Mouse (Mus musculus) forebrain, embryonic 11.5 days (tissue): ENCODE measurements around the gene Frs2. TPM values are rescaled to one million over a fixed set of nuclear protein-coding genes. Genes with fewer than 3 reads are reported as not detected.

Experiments
- ATAC-seq: fragments of 200-750 bp; cut with Nextera tagmentation; replicated peaks from 2 replicates; pipeline ENCODE4 v1.8.0; 2017; ENCODE audit warnings: moderate TSS enrichment; ENCODE audit not compliant: low FRiP score
- DNase-seq: peaks from one replicate; pipeline ENCODE4 v3.0.0-alpha.2; 2017; ENCODE audit warnings: low spot score
- H3K27ac ChIP-seq: fragments of 300-500 bp; sonication (generic); 2 replicates; pipeline ENCODE4 v1.5.1; 2014; ENCODE audit warnings: low read depth, low read length
- H3K27me3 ChIP-seq: fragments of 300-500 bp; sonication (generic); 2 replicates; pipeline ENCODE4 v1.6.1; 2014; ENCODE audit warnings: mild to moderate bottlenecking, low read length, mixed read lengths; ENCODE audit not compliant: control insufficient read depth, insufficient read depth
- H3K36me3 ChIP-seq: fragments of 300-500 bp; sonication (generic); 2 replicates; pipeline ENCODE4 v1.6.1; 2014; ENCODE audit warnings: mild to moderate bottlenecking, low read length, moderate library complexity, mixed read lengths; ENCODE audit not compliant: control insufficient read depth, insufficient read depth
- H3K4me1 ChIP-seq: fragments of 300-500 bp; sonication (generic); replicated peaks from 2 replicates; pipeline ENCODE4 v1.6.1; 2014; ENCODE audit warnings: low read length, mixed read lengths; ENCODE audit not compliant: control insufficient read depth, insufficient read depth
- H3K4me2 ChIP-seq: fragments of 300-500 bp; sonication (generic); 2 replicates; pipeline ENCODE4 v1.6.1; 2014; ENCODE audit warnings: low read depth, mild to moderate bottlenecking, low read length, moderate library complexity, mixed read lengths; ENCODE audit not compliant: severe bottlenecking
- H3K4me3 ChIP-seq: fragments of 300-500 bp; sonication (generic); 2 replicates; pipeline ENCODE4 v1.5.1; 2014; ENCODE audit warnings: low read depth, low read length
- H3K9ac ChIP-seq: fragments of 300-500 bp; sonication (generic); 2 replicates; pipeline ENCODE4 v1.6.1; 2014; ENCODE audit warnings: low read length
- H3K9me3 ChIP-seq: fragments of 300-500 bp; sonication (generic); 2 replicates; pipeline ENCODE4 v1.6.1; 2016; ENCODE audit warnings: low read length, mixed read lengths; ENCODE audit not compliant: control insufficient read depth
- WGBS: fragments of 180-500 bp; shearing (Covaris S2); extraction: QIAGEN DNeasy Blood & Tissue Kit; methylation state at CpG from one replicate; pipeline ENCODE4 v1.1.7; 2014; 5-methylcytosine and 5-hydroxymethylcytosine counted together
- polyA plus RNA-seq: library from polyadenylated mRNA; unstranded; fragments of >200 nt; fragmentation: Nextera tagmentation; extraction: Ambion mirVana; gene quantifications from 2 replicates; pipeline ENCODE4 v1.2.1, GENCODE M21; 2014

Frs2 gene
- polyA plus RNA-seq, 1 experiment from 2014 or later, result 29.4 TPM

GRCm38 (mm10) chr10:117151241-117151640 lies 2.9 kb upstream of the Frs2 start:
- Histone ChIP-seq H3K27me3 (peaks cover 5% of the 10 kb centered on the region; the same call in 1 of the 2 replicates), H3K4me1 (peaks cover 8% of the 10 kb centered on the region; the same call in 1 of the 2 replicates), H3K9me3 (no peaks in the 10 kb centered on the region), H3K9ac (no peak overlapping the region), H3K4me3 (no peak overlapping the region), H3K27ac (no peak overlapping the region), H3K36me3 (no peaks in the 10 kb centered on the region), H3K4me2 (no peak overlapping the region)
- no peak for DNase-seq
- no peak for ATAC-seq
- 2% methylated on average over 11 of the region's 11 CpGs for WGBS

- peaks cover 5% of the 10 kb centered on the region; the same call in 1 of the 2 replicates for H3K27me3 ChIP-seq
- peaks cover 8% of the 10 kb centered on the region; the same call in 1 of the 2 replicates for H3K4me1 ChIP-seq
- ATAC-seq (no peak), DNase-seq (no peak)
- no peaks in the 10 kb centered on the region for H3K36me3 ChIP-seq
- H3K4me2 ChIP-seq, result no peak overlapping the region
- H3K9me3 ChIP-seq, result no peaks in the 10 kb centered on the region
- WGBS, result 9% methylated on average over 10 of the region's 10 CpGs
- no peak overlapping the region for H3K4me3 ChIP-seq
- H3K9ac ChIP-seq, result no peak overlapping the region
- H3K27ac ChIP-seq, result no peak overlapping the region
Measured at GRCm38 (mm10) chr10:117150764-117151163, 2.4 kb upstream of the Frs2 start.

GRCm38 (mm10) chr10:117149942-117150617 lies 1.7 kb upstream of the Frs2 start:
- H3K9ac ChIP-seq, result no peak overlapping the region; the same call in 1 of the 2 replicates
- peaks cover 5% of the 10 kb centered on the region; the same call in 1 of the 2 replicates for H3K27me3 ChIP-seq
- 1% methylated on average over 23 of the region's 23 CpGs for WGBS

GRCm38 (mm10) chr10:117149241-117149640 lies 907 bp upstream of the Frs2 start:
- Histone ChIP-seq H3K36me3 (no peaks in the 10 kb centered on the region), H3K9ac (peak overlapping the region; percentile 95; the same call in 1 of the 2 replicates), H3K4me1 (peaks cover 8% of the 10 kb centered on the region; the same call in 1 of the 2 replicates), H3K27ac (no peak overlapping the region), H3K4me2 (peak overlapping the region; percentile 69), H3K4me3 (peak overlapping the region; percentile 100), H3K27me3 (peaks cover 5% of the 10 kb centered on the region; the same call in 1 of the 2 replicates), H3K9me3 (no peaks in the 10 kb centered on the region)
- no peak for DNase-seq
- 13% methylated on average over 7 of the region's 7 CpGs for WGBS
- ATAC-seq, result no peak

More at GRCm38 (mm10) chr10:117149942-117150617, 1.7 kb upstream of the Frs2 start:
- Histone ChIP-seq H3K36me3 (no peaks in the 10 kb centered on the region), H3K4me2 (peak overlapping the region; percentile 45), H3K9me3 (no peaks in the 10 kb centered on the region), H3K4me3 (peak overlapping the region; percentile 22), H3K27ac (no peak overlapping the region), H3K4me1 (peaks cover 8% of the 10 kb centered on the region; the same call in 1 of the 2 replicates)
- ATAC-seq, result no peak
- peak; percentile 68 for DNase-seq

GRCm38 (mm10) chr10:117147463-117148360 lies 622 bp downstream of the Frs2 start:
- peak overlapping the region; percentile 100 for H3K4me3 ChIP-seq
- H3K27me3 ChIP-seq, result peaks cover 5% of the 10 kb centered on the region; the same call in 1 of the 2 replicates
- ATAC-seq, result peak; percentile 49
- H3K27ac ChIP-seq, result peak overlapping the region; percentile 75
- H3K36me3 ChIP-seq, result no peaks in the 10 kb centered on the region
- no peak for DNase-seq
- peak overlapping the region; percentile 69 for H3K4me2 ChIP-seq
- H3K9ac ChIP-seq, result peak overlapping the region; percentile 95
- no peaks in the 10 kb centered on the region for H3K9me3 ChIP-seq
- H3K4me1 ChIP-seq, result peaks cover 8% of the 10 kb centered on the region; the same call in 1 of the 2 replicates
- WGBS, result under 1% methylated on average over 60 of the region's 72 CpGs

- Histone ChIP-seq H3K9me3 (no peaks in the 10 kb centered on the region), H3K4me2 (no peak overlapping the region), H3K4me3 (no peak overlapping the region), H3K9ac (no peak overlapping the region), H3K27me3 (peaks cover 5% of the 10 kb centered on the region; the same call in 1 of the 2 replicates), H3K27ac (no peak overlapping the region), H3K4me1 (peaks cover 8% of the 10 kb centered on the region; the same call in 1 of the 2 replicates), H3K36me3 (no peaks in the 10 kb centered on the region)
- ATAC-seq, result no peak
- WGBS, result 76% methylated on average over 9 of the region's 9 CpGs
- DNase-seq, result no peak
Measured at GRCm38 (mm10) chr10:117146421-117146820, 1.9 kb downstream of the Frs2 start.

- WGBS, result 84% methylated on average over 8 of the region's 8 CpGs
- Histone ChIP-seq H3K9me3 (no peaks in the 10 kb centered on the region), H3K4me1 (peaks cover 8% of the 10 kb centered on the region; the same call in 1 of the 2 replicates), H3K9ac (no peak overlapping the region), H3K4me3 (no peak overlapping the region), H3K36me3 (no peaks in the 10 kb centered on the region), H3K27me3 (peaks cover 5% of the 10 kb centered on the region; the same call in 1 of the 2 replicates), H3K4me2 (no peak overlapping the region), H3K27ac (no peak overlapping the region)
- no peak for ATAC-seq
- DNase-seq, result no peak
Measured at GRCm38 (mm10) chr10:117145546-117146265, 2.6 kb downstream of the Frs2 start.

- Histone ChIP-seq H3K4me1 (peaks cover 5% of the 10 kb centered on the region; the same call in 1 of the 2 replicates), H3K9me3 (no peaks in the 10 kb centered on the region), H3K36me3 (no peaks in the 10 kb centered on the region), H3K4me3 (no peak overlapping the region), H3K27ac (no peak overlapping the region), H3K4me2 (no peak overlapping the region), H3K27me3 (peaks cover 2% of the 10 kb centered on the region; the same call in 1 of the 2 replicates), H3K9ac (no peak overlapping the region)
- 88% methylated on average over 6 of the region's 6 CpGs for WGBS
- DNase-seq, result no peak
- ATAC-seq, result no peak
Measured at GRCm38 (mm10) chr10:117144628-117145027, 3.7 kb downstream of the Frs2 start.
